Mouse (Mus musculus) heart, embryonic 12.5 days (tissue): Measurements from ENCODE around the gene Slco4a1. TPM values are rescaled to one million over a fixed set of nuclear protein-coding genes. Genes with fewer than 3 reads are reported as not detected.

Source experiments
- ATAC-seq: fragments of 200-750 bp; cut with Nextera tagmentation; 2 replicates; pipeline ENCODE4 v1.8.0; 2017; ENCODE audit warnings: moderate TSS enrichment, moderate library complexity; ENCODE audit not compliant: insufficient number of reproducible peaks, low FRiP score
- H3K27ac ChIP-seq: fragments of 300-500 bp; sonication (generic); 2 replicates; pipeline ENCODE4 v1.5.1; 2016; ENCODE audit warnings: mild to moderate bottlenecking, moderate library complexity; ENCODE audit not compliant: poor library complexity, severe bottlenecking
- H3K27me3 ChIP-seq: fragments of 300-500 bp; sonication (generic); replicated peaks from 2 replicates; pipeline ENCODE4 v1.6.1; 2016; ENCODE audit warnings: mild to moderate bottlenecking, moderate library complexity
- H3K36me3 ChIP-seq: fragments of 300-500 bp; sonication (generic); 2 replicates; pipeline ENCODE4 v1.6.1; 2016; ENCODE audit warnings: mild to moderate bottlenecking, moderate library complexity
- H3K4me1 ChIP-seq: fragments of 300-500 bp; sonication (generic); replicated peaks from 2 replicates; pipeline ENCODE4 v1.6.1; 2016; ENCODE audit warnings: mild to moderate bottlenecking
- H3K4me2 ChIP-seq: fragments of 300-500 bp; sonication (generic); 2 replicates; pipeline ENCODE4 v1.6.1; 2016; ENCODE audit warnings: mild to moderate bottlenecking, moderate library complexity
- H3K4me3 ChIP-seq: fragments of 300-500 bp; sonication (generic); 2 replicates; pipeline ENCODE4 v1.5.1; 2016; ENCODE audit warnings: mild to moderate bottlenecking
- H3K9ac ChIP-seq: fragments of 300-500 bp; sonication (generic); 2 replicates; pipeline ENCODE4 v1.6.1; 2016; ENCODE audit warnings: mild to moderate bottlenecking, moderate library complexity
- H3K9me3 ChIP-seq: fragments of 300-500 bp; sonication (generic); replicated peaks from 2 replicates; pipeline ENCODE4 v1.6.1; 2016; ENCODE audit warnings: mild to moderate bottlenecking, moderate library complexity
- WGBS: fragments of 180-500 bp; shearing (Covaris S2); methylation state at CpG from one replicate; pipeline ENCODE4 v1.1.7; 2016; 5-methylcytosine and 5-hydroxymethylcytosine counted together
- polyA plus RNA-seq: library from polyadenylated mRNA; unstranded; fragments of >200 nt; fragmentation: Nextera tagmentation; extraction: Ambion mirVana; gene quantifications from 2 replicates; pipeline ENCODE4 v1.2.1, GENCODE M21; 2016

The Slco4a1 gene
- polyA plus RNA-seq, 1 experiment from 2014 or later, result 0.51 TPM

DNA sequence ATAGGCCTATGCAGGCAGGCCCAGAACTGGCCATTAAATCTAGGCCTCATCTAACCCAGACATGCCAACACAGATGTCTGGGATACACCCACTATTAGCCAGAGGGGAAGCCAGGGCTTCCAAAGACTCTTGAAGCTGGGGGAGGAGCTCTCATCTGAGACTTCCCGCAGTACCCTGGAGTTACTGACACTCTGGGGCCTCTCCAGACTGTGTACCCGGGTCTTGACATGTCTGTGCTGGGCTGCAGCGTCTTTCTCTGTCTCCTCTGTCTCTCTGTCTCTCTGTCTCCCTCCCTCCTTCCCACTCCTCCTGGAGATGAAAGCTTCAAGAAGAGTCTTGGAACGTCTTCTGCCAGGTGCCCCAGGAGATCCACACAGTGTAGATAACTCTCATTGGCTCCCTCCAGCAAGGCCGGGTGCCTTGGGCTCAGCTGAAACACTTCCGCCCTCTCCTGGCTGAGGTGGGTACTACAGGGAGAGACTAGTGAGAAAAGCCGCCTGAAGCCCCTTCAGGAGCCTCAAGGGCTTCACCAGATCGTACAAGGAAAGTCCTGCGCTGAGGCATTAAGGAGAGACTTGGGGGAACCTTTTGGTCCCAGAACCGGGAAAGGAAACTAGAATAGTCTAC is 23.9 kb upstream of the Slco4a1 start:
- 19% methylated on average over 10 of the region's 10 CpGs for WGBS
- H3K4me3 ChIP-seq, result no peak overlapping the region
- no peak overlapping the region for H3K9ac ChIP-seq
- no peak overlapping the region for H3K4me2 ChIP-seq
- peaks cover 41% of the 10 kb centered on the region for H3K4me1 ChIP-seq
- no peak overlapping the region for H3K27ac ChIP-seq
- H3K36me3 ChIP-seq, result no peaks in the 10 kb centered on the region
- peak; percentile 24; the same call in 1 of the 2 replicates for ATAC-seq
- no peaks in the 10 kb centered on the region for H3K9me3 ChIP-seq
- H3K27me3 ChIP-seq, result no peaks in the 10 kb centered on the region; the same call in none of the 2 replicates

DNA sequence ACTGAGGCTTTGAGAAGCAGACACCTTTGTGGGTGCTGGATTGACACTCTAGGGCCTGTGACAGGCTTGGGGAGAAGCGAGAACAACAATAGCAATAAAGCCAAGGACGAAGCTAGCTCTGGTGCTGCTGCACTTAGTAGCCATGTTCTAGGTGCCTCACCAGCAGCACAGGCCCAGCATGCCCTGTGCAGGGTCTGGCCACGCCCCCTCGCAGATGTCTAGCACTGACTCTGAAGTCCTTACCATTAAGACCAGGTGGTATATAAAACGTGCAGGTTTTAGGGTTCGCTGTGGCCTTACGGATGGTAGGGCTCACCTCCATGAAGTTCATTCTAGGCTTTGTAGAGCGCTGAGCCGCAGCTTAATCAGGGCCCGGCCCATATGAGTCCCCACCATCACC is 23.3 kb upstream of the Slco4a1 start:
- Histone ChIP-seq H3K4me1 (peaks cover 44% of the 10 kb centered on the region), H3K4me3 (no peak overlapping the region), H3K9ac (no peak overlapping the region), H3K9me3 (no peaks in the 10 kb centered on the region), H3K27ac (no peak overlapping the region), H3K4me2 (no peak overlapping the region), H3K27me3 (no peaks in the 10 kb centered on the region; the same call in 1 of the 2 replicates), H3K36me3 (no peaks in the 10 kb centered on the region)
- ATAC-seq, result no peak
- WGBS, result 64% methylated on average over 10 of the region's 10 CpGs

DNA sequence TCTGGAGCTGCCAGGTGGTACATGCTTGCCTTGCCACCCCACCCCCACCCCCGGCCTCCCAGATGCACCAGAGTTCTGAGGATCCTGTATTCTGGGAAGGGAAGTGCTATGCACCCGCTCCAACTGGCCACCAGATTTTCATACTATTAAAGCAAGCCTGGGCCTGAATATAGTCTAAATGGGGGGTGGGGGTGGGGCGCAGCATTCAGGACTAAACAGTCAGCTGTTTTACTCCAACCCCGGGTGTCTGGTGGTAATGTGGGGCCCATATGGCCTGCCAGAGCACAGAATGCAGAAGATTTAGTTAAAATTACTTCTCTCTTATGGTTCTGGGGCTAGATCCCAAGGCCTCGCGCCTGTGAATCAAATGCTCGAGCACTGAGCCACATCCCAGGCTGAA is 22.7 kb upstream of the Slco4a1 start:
- Histone ChIP-seq H3K4me2 (no peak overlapping the region), H3K27ac (no peak overlapping the region), H3K9ac (no peak overlapping the region), H3K36me3 (no peaks in the 10 kb centered on the region), H3K4me3 (no peak overlapping the region), H3K9me3 (no peaks in the 10 kb centered on the region), H3K4me1 (peaks cover 38% of the 10 kb centered on the region), H3K27me3 (no peaks in the 10 kb centered on the region; the same call in 1 of the 2 replicates)
- 75% methylated on average over 7 of the region's 7 CpGs for WGBS
- no peak for ATAC-seq

DNA sequence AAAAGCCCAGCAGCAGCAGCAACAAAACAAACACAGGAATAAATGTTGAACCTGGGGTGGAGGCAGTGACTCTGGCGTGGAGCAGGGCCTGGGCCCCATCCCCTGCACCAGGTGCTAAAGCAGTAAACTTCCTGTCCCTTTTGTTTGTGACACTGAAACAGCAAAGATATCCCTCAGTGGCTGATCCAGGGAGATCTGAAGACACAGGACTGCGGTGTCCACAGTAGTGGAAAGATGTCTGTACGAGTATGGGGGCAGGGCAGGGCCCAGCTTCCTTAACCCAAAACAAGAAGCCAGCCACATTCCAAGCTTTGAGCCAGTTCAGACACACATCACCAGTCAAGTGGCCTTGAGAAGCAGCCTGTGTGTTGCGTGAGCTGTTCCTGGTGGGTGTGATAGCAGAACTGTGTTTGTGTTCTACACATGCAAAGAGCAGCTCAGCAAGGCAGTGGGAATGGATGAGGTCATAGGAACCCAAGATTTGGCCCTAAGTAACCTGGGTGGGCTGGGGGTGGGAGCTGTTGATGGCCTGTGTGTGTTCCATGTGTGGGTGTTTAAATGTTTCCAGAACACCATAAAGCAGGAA is 20.6 kb upstream of the Slco4a1 start:
- ATAC-seq, result no peak

DNA sequence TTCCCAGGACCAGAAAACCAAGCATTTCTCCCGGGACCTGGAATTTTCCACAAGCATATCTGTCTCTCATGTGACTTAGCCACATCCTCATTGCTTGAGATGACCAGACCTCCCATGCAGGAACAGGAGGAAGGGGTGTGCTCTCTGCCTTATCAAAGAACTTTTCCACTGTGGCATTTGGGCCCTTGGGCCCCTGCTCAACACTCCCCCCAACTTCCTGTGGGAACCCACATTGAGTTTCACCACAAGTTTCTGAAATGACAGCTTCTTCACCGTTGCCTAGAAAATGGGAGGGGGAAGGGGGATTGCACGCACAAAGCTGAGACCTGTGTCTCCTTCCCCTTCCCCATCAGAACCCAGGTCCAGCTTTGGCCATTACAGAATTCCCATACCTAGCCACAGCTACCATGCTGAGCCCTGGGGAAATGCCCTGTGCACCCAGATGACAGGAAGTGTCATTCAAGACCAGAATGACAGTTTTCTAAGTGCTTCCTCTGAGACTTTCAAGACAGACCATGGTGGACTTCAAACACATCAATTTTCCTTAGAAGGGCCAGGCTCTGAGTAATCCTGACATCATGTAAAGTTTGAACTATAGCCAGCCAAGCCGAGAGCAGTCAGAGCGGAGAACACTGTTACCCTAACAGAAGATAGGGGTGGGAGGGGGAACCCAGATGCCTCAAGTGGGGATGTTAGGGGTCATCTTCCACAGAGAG is 18.7 kb upstream of the Slco4a1 start:
- ATAC-seq, result peak; percentile 41; the same call in 1 of the 2 replicates
- H3K9me3 ChIP-seq, result no peaks in the 10 kb centered on the region
- H3K4me2 ChIP-seq, result no peak overlapping the region
- H3K9ac ChIP-seq, result no peak overlapping the region
- H3K27ac ChIP-seq, result no peak overlapping the region
- H3K27me3 ChIP-seq, result no peaks in the 10 kb centered on the region
- 54% methylated on average over 5 of the region's 5 CpGs for WGBS
- no peak overlapping the region for H3K4me3 ChIP-seq
- H3K36me3 ChIP-seq, result no peaks in the 10 kb centered on the region
- H3K4me1 ChIP-seq, result peaks cover 42% of the 10 kb centered on the region

More for the DNA sequence above, 20.6 kb upstream of the Slco4a1 start:
- Histone ChIP-seq H3K9ac (no peak overlapping the region), H3K9me3 (no peaks in the 10 kb centered on the region), H3K27me3 (no peaks in the 10 kb centered on the region; the same call in 1 of the 2 replicates), H3K4me1 (peaks cover 29% of the 10 kb centered on the region), H3K36me3 (no peaks in the 10 kb centered on the region), H3K4me2 (no peak overlapping the region), H3K4me3 (no peak overlapping the region), H3K27ac (no peak overlapping the region)
- 39% methylated on average over 4 of the region's 4 CpGs for WGBS

DNA sequence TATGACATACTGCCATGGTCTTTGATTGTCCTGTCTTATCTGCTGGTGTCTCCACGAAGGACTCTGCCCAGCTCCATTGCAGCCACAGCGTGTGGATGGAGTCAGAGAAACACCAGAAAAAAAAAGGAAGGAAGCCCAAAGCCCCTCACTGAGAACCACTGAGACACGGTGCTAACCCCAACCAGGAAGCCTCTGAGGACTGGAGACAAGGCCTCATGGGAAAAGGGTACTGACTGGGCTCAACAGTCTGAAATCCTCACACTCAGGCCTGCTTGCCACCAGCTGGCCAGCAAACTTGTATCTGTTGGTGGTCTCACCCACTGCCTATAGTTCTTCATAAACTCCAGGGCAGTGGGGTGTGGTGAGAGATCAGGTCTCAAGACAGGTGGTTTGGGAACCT is 16.3 kb upstream of the Slco4a1 start:
- Histone ChIP-seq H3K4me2 (no peak overlapping the region), H3K27me3 (no peaks in the 10 kb centered on the region), H3K9ac (no peak overlapping the region), H3K9me3 (no peaks in the 10 kb centered on the region), H3K4me3 (no peak overlapping the region), H3K27ac (no peak overlapping the region), H3K36me3 (no peaks in the 10 kb centered on the region), H3K4me1 (peaks cover 46% of the 10 kb centered on the region)
- no peak for ATAC-seq
- WGBS, result 61% methylated on average over 3 of the region's 3 CpGs

DNA sequence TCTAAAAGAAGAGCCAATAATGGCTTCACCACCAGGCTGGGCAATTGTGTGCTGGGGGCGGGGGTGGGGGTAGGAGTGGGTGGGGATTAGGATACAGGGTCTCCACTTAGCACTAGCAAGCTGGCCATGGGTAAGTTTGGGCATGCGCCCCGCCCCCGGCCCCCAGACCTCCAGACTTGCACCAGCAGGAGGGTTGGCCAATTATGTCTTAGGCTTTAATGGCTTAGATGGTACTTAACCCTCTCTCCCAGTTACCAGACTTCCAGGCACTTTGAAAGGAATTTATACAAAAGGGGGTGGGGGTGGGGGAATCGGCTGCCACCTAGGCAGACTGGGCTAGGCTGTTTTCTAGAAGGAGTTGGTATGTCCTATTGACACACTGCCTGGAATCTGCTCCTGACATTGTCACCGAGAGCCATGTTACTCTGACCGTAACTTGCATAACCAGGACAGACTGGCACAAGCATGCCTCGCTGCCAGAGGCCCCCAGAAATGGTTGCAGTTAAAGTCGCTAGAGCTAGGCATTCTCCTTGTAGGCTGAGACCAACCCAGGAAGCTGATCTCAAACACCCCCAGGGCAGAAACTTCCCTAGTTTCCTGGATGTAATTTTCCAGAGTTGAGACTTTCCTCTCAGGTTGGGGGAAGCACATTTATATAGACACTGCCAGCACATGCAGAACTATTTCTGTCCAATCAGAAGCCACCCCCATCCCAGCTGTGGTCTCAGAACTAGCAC is 15.3 kb upstream of the Slco4a1 start:
- no peak for ATAC-seq
- H3K4me3 ChIP-seq, result no peak overlapping the region
- no peak overlapping the region for H3K27ac ChIP-seq
- peaks cover 39% of the 10 kb centered on the region for H3K4me1 ChIP-seq
- H3K9ac ChIP-seq, result no peak overlapping the region
- no peaks in the 10 kb centered on the region for H3K9me3 ChIP-seq
- H3K36me3 ChIP-seq, result no peaks in the 10 kb centered on the region
- 60% methylated on average over 9 of the region's 9 CpGs for WGBS
- H3K4me2 ChIP-seq, result no peak overlapping the region
- H3K27me3 ChIP-seq, result no peaks in the 10 kb centered on the region

DNA sequence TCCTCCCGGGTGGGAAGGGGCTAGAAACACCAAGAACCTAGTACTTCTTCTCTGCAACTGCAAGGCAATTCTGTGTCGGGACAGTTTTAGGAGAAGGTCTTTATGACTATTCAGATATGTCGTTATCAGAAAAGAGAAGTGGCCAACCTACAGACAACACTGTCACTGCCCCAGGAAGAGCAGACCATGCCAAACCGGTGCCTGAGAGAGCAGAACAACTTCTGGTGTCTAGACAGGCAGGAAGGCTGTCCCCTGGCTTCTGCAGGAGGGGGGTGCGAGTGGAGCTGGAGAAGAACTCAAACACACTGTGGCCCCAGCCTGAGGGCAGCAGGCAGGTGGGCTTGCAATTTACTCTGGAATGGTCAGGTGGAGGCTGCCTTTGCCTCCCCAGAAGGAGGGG is 14.0 kb upstream of the Slco4a1 start:
- H3K36me3 ChIP-seq, result no peaks in the 10 kb centered on the region
- no peaks in the 10 kb centered on the region for H3K27me3 ChIP-seq
- no peak overlapping the region for H3K4me2 ChIP-seq
- no peaks in the 10 kb centered on the region for H3K9me3 ChIP-seq
- H3K9ac ChIP-seq, result no peak overlapping the region
- H3K4me3 ChIP-seq, result no peak overlapping the region
- H3K27ac ChIP-seq, result no peak overlapping the region
- 58% methylated on average over 5 of the region's 5 CpGs for WGBS
- ATAC-seq, result no peak
- peaks cover 29% of the 10 kb centered on the region for H3K4me1 ChIP-seq

DNA sequence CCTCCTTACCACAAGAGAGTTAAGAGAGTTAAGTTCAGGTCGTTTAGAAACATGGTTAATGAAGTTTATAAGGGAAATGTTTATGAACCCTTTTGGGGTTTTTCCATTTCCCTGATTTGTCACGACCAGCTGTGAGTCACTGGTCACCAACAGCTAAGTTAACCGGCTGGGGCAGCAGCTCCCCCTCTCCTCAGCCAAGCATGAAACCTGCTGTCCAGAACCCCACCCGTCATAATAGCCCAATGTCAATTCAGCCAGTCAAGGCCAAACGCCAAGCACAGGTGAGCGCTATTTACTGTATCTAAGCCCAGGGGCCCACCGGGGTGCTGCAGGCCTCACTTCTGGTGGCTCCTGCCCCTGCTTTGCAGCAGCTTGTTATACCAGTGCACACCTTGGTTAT is 12.2 kb upstream of the Slco4a1 start:
- no peak overlapping the region for H3K9ac ChIP-seq

DNA sequence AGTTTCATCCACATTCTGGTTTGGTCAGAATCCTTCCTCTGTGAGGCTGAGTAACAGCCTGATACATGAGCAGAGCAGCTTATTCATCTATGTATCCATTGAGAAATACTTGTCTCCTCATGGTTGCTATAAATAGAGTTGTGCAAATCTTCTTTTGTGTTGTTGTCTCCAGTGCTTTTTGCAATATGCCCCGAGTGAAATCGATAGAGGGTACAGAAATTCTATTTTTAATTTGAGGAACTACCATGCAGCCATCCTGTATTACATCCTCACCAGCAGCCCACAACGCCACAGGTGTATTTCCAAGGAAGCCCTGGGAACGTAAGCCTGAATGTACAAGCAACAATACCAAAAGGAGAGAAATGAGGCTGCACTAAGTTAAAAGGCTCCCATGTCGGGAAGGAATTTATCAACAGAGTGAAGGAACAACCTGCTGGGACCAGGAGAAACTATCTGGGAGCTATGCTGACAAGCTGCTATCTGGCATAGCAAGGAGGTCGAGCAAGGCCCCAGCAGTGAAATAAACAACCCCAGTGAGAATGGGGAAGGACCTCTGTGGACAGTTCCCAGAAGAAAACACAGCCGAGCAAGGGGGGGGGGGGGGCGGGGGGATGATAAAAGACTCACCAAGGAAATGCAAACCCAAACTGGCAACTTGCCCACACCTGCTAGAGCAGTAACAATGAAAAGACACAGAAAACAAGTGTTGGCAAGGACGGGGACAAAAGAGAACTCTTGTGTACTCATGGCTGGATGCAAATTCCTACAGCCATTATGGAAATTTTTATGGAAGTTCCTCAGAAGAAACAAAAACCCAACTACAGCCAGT is 10.9 kb upstream of the Slco4a1 start:
- H3K36me3 ChIP-seq, result no peaks in the 10 kb centered on the region
- H3K9ac ChIP-seq, result no peak overlapping the region
- WGBS, result 35% methylated on average over 9 of the region's 9 CpGs
- no peak overlapping the region for H3K4me2 ChIP-seq
- H3K4me1 ChIP-seq, result peaks cover 23% of the 10 kb centered on the region
- no peak overlapping the region for H3K27ac ChIP-seq
- H3K9me3 ChIP-seq, result no peaks in the 10 kb centered on the region
- no peak for ATAC-seq
- 0 out of 2 replicates have a peak, but pooled peaks cover 5% of the 10 kb centered on the region for H3K27me3 ChIP-seq
- no peak overlapping the region for H3K4me3 ChIP-seq

More for the DNA sequence above, 12.2 kb upstream of the Slco4a1 start:
- Histone ChIP-seq H3K4me1 (peaks cover 23% of the 10 kb centered on the region), H3K4me3 (no peak overlapping the region), H3K4me2 (no peak overlapping the region), H3K36me3 (no peaks in the 10 kb centered on the region), H3K9me3 (no peaks in the 10 kb centered on the region), H3K27ac (no peak overlapping the region), H3K27me3 (0 out of 2 replicates have a peak, but pooled peaks cover 5% of the 10 kb centered on the region)
- no peak for ATAC-seq
- WGBS, result 57% methylated on average over 7 of the region's 7 CpGs
